Mouse (Mus musculus) limb, embryonic 14.5 days (tissue): Measurements from ENCODE around the gene Ptpn13. TPM values are rescaled to one million over a fixed set of nuclear protein-coding genes. Genes with fewer than 3 reads are reported as not detected.
A peak's percentile ranks its signal among the peaks of the same experiment; 100 is the strongest.

Source experiments
- ATAC-seq: fragments of 200-750 bp; cut with Nextera tagmentation; 2 replicates; pipeline ENCODE4 v1.8.0; 2017; ENCODE audit warnings: low read depth, moderate number of reproducible peaks, moderate TSS enrichment; ENCODE audit not compliant: low FRiP score
- DNase-seq: peaks from one replicate; pipeline ENCODE4 v3.0.0-alpha.2; 2015; ENCODE audit warnings: low spot score
- H3K27ac ChIP-seq: fragments of 300-500 bp; sonication (generic); replicated peaks from 2 replicates; pipeline ENCODE4 v1.5.1; 2014; ENCODE audit warnings: low read depth, mild to moderate bottlenecking, low read length, moderate library complexity, mixed read lengths
- H3K27me3 ChIP-seq: fragments of 300-500 bp; sonication (generic); 2 replicates; pipeline ENCODE4 v1.6.1; 2014; ENCODE audit warnings: low read length, mixed read lengths; ENCODE audit not compliant: control insufficient read depth, insufficient read depth
- H3K36me3 ChIP-seq: fragments of 300-500 bp; sonication (generic); 2 replicates; pipeline ENCODE4 v1.6.1; 2014; ENCODE audit warnings: mild to moderate bottlenecking, low read length, moderate library complexity, mixed read lengths; ENCODE audit not compliant: control insufficient read depth, insufficient read depth
- H3K4me1 ChIP-seq: fragments of 300-500 bp; sonication (generic); 2 replicates; pipeline ENCODE4 v1.6.1; 2014; ENCODE audit warnings: antibody characterized with exemption, low read length, mixed read lengths; ENCODE audit not compliant: control insufficient read depth, insufficient read depth
- H3K4me2 ChIP-seq: fragments of 300-500 bp; sonication (generic); replicated peaks from 2 replicates; pipeline ENCODE4 v1.6.1; 2014; ENCODE audit warnings: low read depth, mild to moderate bottlenecking, low read length, moderate library complexity; ENCODE audit not compliant: severe bottlenecking
- H3K4me3 ChIP-seq: fragments of 300-500 bp; sonication (generic); replicated peaks from 2 replicates; pipeline ENCODE4 v1.5.1; 2014; ENCODE audit warnings: low read length
- H3K9ac ChIP-seq: fragments of 300-500 bp; sonication (generic); 2 replicates; pipeline ENCODE4 v1.6.1; 2014; ENCODE audit warnings: mild to moderate bottlenecking, low read depth, low read length, moderate library complexity; ENCODE audit not compliant: severe bottlenecking
- H3K9me3 ChIP-seq: fragments of 300-500 bp; sonication (generic); 2 replicates; pipeline ENCODE4 v1.6.1; 2016; ENCODE audit warnings: low read length; ENCODE audit not compliant: control insufficient read depth
- POLR2A ChIP-seq: fragments of 200-500 bp; IDR thresholded peaks from 2 replicates; pipeline ENCODE4 v1.8.0; 2012; ENCODE audit warnings: inconsistent platforms, mild to moderate bottlenecking, moderate library complexity, borderline replicate concordance; ENCODE audit not compliant: insufficient read depth, insufficient read length; ENCODE audit errors: extremely low read depth
- WGBS: fragments of 180-500 bp; shearing (Covaris S2); extraction: QIAGEN DNeasy Blood & Tissue Kit; methylation state at CpG from one replicate; pipeline ENCODE4 v1.1.7; 2014; 5-methylcytosine and 5-hydroxymethylcytosine counted together
- polyA plus RNA-seq, 2 experiments: library from polyadenylated mRNA; depleted of rRNA in 1 of 2; stranded (reverse) in 1 of 2; unstranded in 1 of 2; fragments of >200 nt; fragmentation: Nextera tagmentation in 1 of 2; extraction: Ambion mirVana in 1 of 2; gene quantifications; 2 replicates each; pipeline versions ENCODE4 v1.2.1 to v1.2.3; 2012 to 2014

Ptpn13 gene
- polyA plus RNA-seq, 2 experiments = 23.7 to 25.8 TPM

- 82% methylated on average over 11 of the region's 11 CpGs for WGBS
- Histone ChIP-seq H3K4me1 (peaks cover 9% of the 10 kb centered on the region), H3K9ac (no peak overlapping the region), H3K27me3 (peaks cover 11% of the 10 kb centered on the region), H3K4me3 (no peak overlapping the region), H3K4me2 (no peak overlapping the region), H3K36me3 (no peaks in the 10 kb centered on the region), H3K9me3 (no peaks in the 10 kb centered on the region), H3K27ac (no peak overlapping the region)
- TF ChIP-seq POLR2A = no peak
- no peak for ATAC-seq
- no peak for DNase-seq
Observed at GRCm38 (mm10) chr5:103541542-103541941, 116.5 kb downstream of the Ptpn13 start.

DNA sequence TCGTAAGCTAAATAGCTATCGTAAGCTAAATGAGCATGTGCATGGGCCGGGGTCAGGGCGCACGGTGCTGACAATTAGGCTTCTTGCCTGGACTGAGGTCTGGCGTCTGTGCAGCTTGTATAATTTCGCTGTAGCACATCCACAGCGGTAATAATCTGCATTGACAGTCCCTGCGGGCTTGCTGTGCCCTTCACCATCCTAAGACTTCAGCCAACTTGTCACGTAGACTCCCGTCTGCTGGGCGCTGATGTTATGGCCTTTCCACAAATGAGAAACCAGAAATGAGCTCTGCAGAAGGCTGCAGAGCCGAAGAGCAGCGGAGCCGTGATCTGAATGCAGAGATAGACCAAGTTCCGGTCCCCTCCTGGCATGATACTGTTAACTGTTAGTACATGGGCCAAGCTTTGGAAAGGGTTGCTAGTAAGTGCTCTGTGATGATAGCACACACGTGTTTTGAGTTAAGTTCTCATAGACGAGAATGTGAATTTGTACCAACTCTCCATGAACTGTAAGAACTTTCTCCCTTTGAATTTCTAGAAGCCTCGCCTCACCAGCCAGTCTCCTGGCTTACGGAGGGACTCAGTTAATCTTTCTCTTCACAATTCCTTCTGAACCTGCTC, 120.5 kb downstream of the Ptpn13 start:
- peaks cover 9% of the 10 kb centered on the region for H3K4me1 ChIP-seq
- H3K4me3 ChIP-seq = no peak overlapping the region
- H3K4me2 ChIP-seq = no peak overlapping the region
- no peak for TF ChIP-seq POLR2A
- peaks cover 11% of the 10 kb centered on the region for H3K27me3 ChIP-seq
- H3K9ac ChIP-seq = no peak overlapping the region
- ATAC-seq (no peak), DNase-seq (peak; percentile 71)
- H3K36me3 ChIP-seq = no peaks in the 10 kb centered on the region
- WGBS = 66% methylated on average over 20 of the region's 20 CpGs
- 0 out of 2 replicates have a peak overlapping the region, but pooled peaks have one; percentile 33 for H3K27ac ChIP-seq
- H3K9me3 ChIP-seq = no peaks in the 10 kb centered on the region

GRCm38 (mm10) chr5:103554769-103555168, 129.8 kb downstream of the Ptpn13 start:
- H3K4me2 ChIP-seq = no peak overlapping the region
- no peaks in the 10 kb centered on the region for H3K4me1 ChIP-seq
- WGBS = 96% methylated on average over 16 of the region's 16 CpGs
- no peak for TF ChIP-seq POLR2A
- no peaks in the 10 kb centered on the region for H3K9me3 ChIP-seq
- H3K4me3 ChIP-seq = no peak overlapping the region
- no peaks in the 10 kb centered on the region for H3K27me3 ChIP-seq
- DNase-seq (no peak), ATAC-seq (no peak)
- no peak overlapping the region for H3K27ac ChIP-seq
- H3K36me3 ChIP-seq = peaks cover 25% of the 10 kb centered on the region
- no peak overlapping the region for H3K9ac ChIP-seq

- no peaks in the 10 kb centered on the region for H3K4me1 ChIP-seq
- ATAC-seq = no peak
- no peak for DNase-seq
- no peak for TF ChIP-seq POLR2A
- H3K9ac ChIP-seq = no peak overlapping the region
- WGBS = 89% methylated on average over 9 of the region's 9 CpGs
- H3K36me3 ChIP-seq = peaks cover 16% of the 10 kb centered on the region
- H3K27me3 ChIP-seq = no peaks in the 10 kb centered on the region
- no peak overlapping the region for H3K27ac ChIP-seq
- no peak overlapping the region for H3K4me2 ChIP-seq
- H3K4me3 ChIP-seq = no peak overlapping the region
- H3K9me3 ChIP-seq = no peaks in the 10 kb centered on the region
Observed at GRCm38 (mm10) chr5:103560546-103560945, 135.6 kb downstream of the Ptpn13 start.

DNA sequence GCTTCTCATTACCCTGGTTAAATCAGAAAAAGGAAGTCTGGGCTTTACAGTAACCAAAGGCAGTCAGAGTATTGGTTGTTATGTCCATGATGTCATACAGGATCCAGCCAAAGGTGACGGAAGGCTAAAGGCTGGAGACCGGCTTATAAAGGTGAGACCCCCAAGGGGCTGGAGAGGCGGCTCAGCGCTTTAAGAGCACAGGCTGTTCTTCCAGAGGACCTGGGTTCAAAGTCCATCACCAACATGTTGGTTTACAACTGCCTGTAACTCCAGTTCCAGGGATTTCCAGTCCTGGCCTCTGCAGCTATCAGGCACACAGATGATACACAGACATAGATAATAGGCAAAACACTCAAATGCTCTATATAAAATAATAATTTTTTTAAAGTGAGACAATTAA, 143.0 kb downstream of the Ptpn13 start:
- WGBS = 80% methylated on average over 4 of the region's 4 CpGs

More for the DNA sequence above, 143.0 kb downstream of the Ptpn13 start:
- Histone ChIP-seq H3K9ac (no peak overlapping the region), H3K4me1 (no peaks in the 10 kb centered on the region), H3K9me3 (no peaks in the 10 kb centered on the region), H3K4me2 (no peak overlapping the region), H3K36me3 (peaks cover 12% of the 10 kb centered on the region), H3K27me3 (no peaks in the 10 kb centered on the region), H3K4me3 (no peak overlapping the region), H3K27ac (no peak overlapping the region)
- ATAC-seq (no peak), DNase-seq (no peak)
- TF ChIP-seq POLR2A = no peak
